Mouse (Mus musculus) lung, embryonic 14.5 days (tissue): Measurements from ENCODE around the gene Gm21761. TPM values are rescaled to one million over a fixed set of nuclear protein-coding genes. Genes with fewer than 3 reads are reported as not detected.
"Not testable (repeated sequence)": the region's sequence is repeated elsewhere in the genome, so short reads cannot be mapped to it uniquely, and the experiment has no call there.

Experiments used
- ATAC-seq: fragments of 200-750 bp; cut with Nextera tagmentation; 2 replicates; pipeline ENCODE4 v1.8.0; 2017; ENCODE audit warnings: mild to moderate bottlenecking, moderate TSS enrichment, moderate library complexity; ENCODE audit not compliant: insufficient read depth
- DNase-seq: peaks from one replicate; pipeline ENCODE4 v3.0.0-alpha.2; 2015
- H3K27ac ChIP-seq: fragments of 300-500 bp; sonication (generic); 2 replicates; pipeline ENCODE4 v1.5.1; 2014; ENCODE audit warnings: low read depth, mild to moderate bottlenecking, moderate library complexity
- H3K27me3 ChIP-seq: fragments of 300-500 bp; sonication (generic); 2 replicates; pipeline ENCODE4 v1.6.1; 2014; ENCODE audit warnings: low read length, control low read depth; ENCODE audit not compliant: insufficient read depth
- H3K36me3 ChIP-seq: fragments of 300-500 bp; sonication (generic); 2 replicates; pipeline ENCODE4 v1.6.1; 2014; ENCODE audit warnings: control low read depth; ENCODE audit not compliant: insufficient read depth
- H3K4me1 ChIP-seq: fragments of 300-500 bp; sonication (generic); 2 replicates; pipeline ENCODE4 v1.6.1; 2014; ENCODE audit warnings: antibody characterized with exemption, control low read depth; ENCODE audit not compliant: insufficient read depth
- H3K4me2 ChIP-seq: fragments of 300-500 bp; sonication (generic); 2 replicates; pipeline ENCODE4 v1.6.1; 2014; ENCODE audit warnings: mild to moderate bottlenecking
- H3K4me3 ChIP-seq: fragments of 300-500 bp; sonication (generic); 2 replicates; pipeline ENCODE4 v1.5.1; 2014; ENCODE audit warnings: low read depth, low read length
- H3K9ac ChIP-seq: fragments of 300-500 bp; sonication (generic); 2 replicates; pipeline ENCODE4 v1.6.1; 2014
- H3K9me3 ChIP-seq: fragments of 300-500 bp; sonication (generic); 2 replicates; pipeline ENCODE4 v1.6.1; 2016; ENCODE audit warnings: low read depth, low read length, control low read depth
- WGBS: fragments of 180-500 bp; shearing (Covaris S2); extraction: QIAGEN DNeasy Blood & Tissue Kit; methylation state at CpG from one replicate; pipeline ENCODE4 v1.1.7; 2014; 5-methylcytosine and 5-hydroxymethylcytosine counted together
- polyA plus RNA-seq: library from polyadenylated mRNA; unstranded; fragments of >200 nt; fragmentation: Nextera tagmentation; extraction: Ambion mirVana; gene quantifications from 2 replicates; pipeline ENCODE4 v1.2.1, GENCODE M21; 2014

Gene Gm21761
- polyA plus RNA-seq, 1 experiment from 2014 or later, result not detected

GRCm38 (mm10) chr13:119916966-119917722 lies 11.9 kb downstream of the Gm21761 start:
- H3K9ac ChIP-seq, H3K4me1 ChIP-seq, ATAC-seq, H3K27ac ChIP-seq, DNase-seq, H3K36me3 ChIP-seq, H3K4me3 ChIP-seq, H3K9me3 ChIP-seq, H3K27me3 ChIP-seq, H3K4me2 ChIP-seq: not testable (repeated sequence)
- 83% methylated on average over 4 of the region's 5 CpGs for WGBS

- 59% methylated on average over 2 of the region's 2 CpGs for WGBS
- not testable (repeated sequence) for H3K4me2 ChIP-seq, H3K9ac ChIP-seq, DNase-seq, H3K4me1 ChIP-seq, H3K4me3 ChIP-seq, H3K27me3 ChIP-seq, H3K27ac ChIP-seq, ATAC-seq, H3K9me3 ChIP-seq, H3K36me3 ChIP-seq
Measured at GRCm38 (mm10) chr13:119916449-119916848, 12.6 kb downstream of the Gm21761 start.

GRCm38 (mm10) chr13:119898549-119898948 lies 30.5 kb downstream of the Gm21761 start:
- not testable (repeated sequence) for DNase-seq, H3K4me1 ChIP-seq, H3K27me3 ChIP-seq, H3K4me3 ChIP-seq, H3K4me2 ChIP-seq, ATAC-seq, H3K9me3 ChIP-seq, H3K9ac ChIP-seq, H3K27ac ChIP-seq, H3K36me3 ChIP-seq
- 59% methylated on average over 4 of the region's 5 CpGs for WGBS

- not testable (repeated sequence) for H3K4me1 ChIP-seq, DNase-seq, H3K4me2 ChIP-seq, H3K27ac ChIP-seq, H3K4me3 ChIP-seq, H3K27me3 ChIP-seq, H3K9me3 ChIP-seq, ATAC-seq, H3K36me3 ChIP-seq, H3K9ac ChIP-seq
- 75% methylated on average over 3 of the region's 3 CpGs for WGBS
Measured at GRCm38 (mm10) chr13:119894685-119895084, 34.4 kb downstream of the Gm21761 start, which contains the start of gene Tcstv1. Tcstv1 (minus strand) TSS chr13:119894785.

DNA sequence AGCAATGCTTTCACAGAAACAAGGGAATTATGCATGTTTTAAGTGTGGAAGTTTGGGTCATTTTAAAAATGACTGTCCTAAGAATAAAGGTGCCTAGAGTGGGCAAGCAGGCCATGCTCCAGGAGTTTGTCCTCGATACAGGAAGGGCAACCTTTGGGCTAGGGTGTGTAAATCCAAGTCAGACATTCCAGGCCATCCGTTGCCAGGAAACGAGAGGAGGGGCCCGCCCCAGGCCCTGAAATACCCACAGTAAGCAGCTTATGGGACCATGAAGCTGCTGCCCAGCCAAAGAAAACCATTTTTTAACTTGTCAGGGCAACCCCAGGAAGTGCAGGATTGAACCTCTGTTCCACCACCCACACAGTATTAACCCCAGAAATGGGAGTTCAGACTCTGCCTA lies 42.2 kb downstream of the Gm21761 start:
- not testable (repeated sequence) for ATAC-seq, H3K27ac ChIP-seq, H3K4me1 ChIP-seq, DNase-seq, H3K9ac ChIP-seq, H3K4me3 ChIP-seq, H3K36me3 ChIP-seq, H3K27me3 ChIP-seq, H3K4me2 ChIP-seq, H3K9me3 ChIP-seq
- WGBS, result 46% methylated on average over 4 of the region's 4 CpGs

GRCm38 (mm10) chr13:119864395-119864999 lies 64.6 kb downstream of the Gm21761 start:
- ATAC-seq, H3K4me3 ChIP-seq, H3K36me3 ChIP-seq, H3K27ac ChIP-seq, H3K4me1 ChIP-seq, H3K9me3 ChIP-seq, H3K9ac ChIP-seq, DNase-seq, H3K27me3 ChIP-seq, H3K4me2 ChIP-seq: not testable (repeated sequence)
- 71% methylated on average over 6 of the region's 7 CpGs for WGBS

- not testable (repeated sequence) for H3K27me3 ChIP-seq, H3K27ac ChIP-seq, ATAC-seq, H3K9me3 ChIP-seq, H3K9ac ChIP-seq, H3K4me2 ChIP-seq, DNase-seq, H3K4me1 ChIP-seq, H3K4me3 ChIP-seq, H3K36me3 ChIP-seq
- WGBS, result no CpG with 5 or more reads among the region's 6 CpGs
Measured at GRCm38 (mm10) chr13:119862399-119862798, 66.7 kb downstream of the Gm21761 start.

Other genes with a start within 250 kb of the Gm21761 start
- 126 and 142 TPM in 2 replicates for gene Hmgcs1, start 238.9 kb downstream of the Gm21761 start, polyA plus RNA-seq
- gene Nim1k, start 173.4 kb downstream of the Gm21761 start, polyA plus RNA-seq, result 0.91 and 0.93 TPM in 2 replicates
- 43.8 and 46.4 TPM in 2 replicates for gene Zfp131, start 138.4 kb downstream of the Gm21761 start, polyA plus RNA-seq
- not detected in 2 replicates for gene AF067063, start 99.1 kb downstream of the Gm21761 start, polyA plus RNA-seq
- gene D13Ertd608e, start 93.3 kb downstream of the Gm21761 start, polyA plus RNA-seq, result not detected in 2 replicates
- not detected in 2 replicates for gene Tcstv1, start 34.5 kb downstream of the Gm21761 start, polyA plus RNA-seq
- not detected in 2 replicates for gene B020031M17Rik, start 21.5 kb upstream of the Gm21761 start, polyA plus RNA-seq
- gene Gm36079, start 97.7 kb upstream of the Gm21761 start, polyA plus RNA-seq, result not detected in 2 replicates
- not detected in 2 replicates for gene Gm21188, start 122.9 kb upstream of the Gm21761 start, polyA plus RNA-seq
- not detected in 2 replicates for gene Gm20767, start 211.0 kb upstream of the Gm21761 start, polyA plus RNA-seq
- not detected in 2 replicates for gene Gm21818, start 243.2 kb upstream of the Gm21761 start, polyA plus RNA-seq